Mouse (Mus musculus): ENCODE measurements around the gene Csrp1. TPM values are rescaled to one million over a fixed set of nuclear protein-coding genes. Genes with fewer than 3 reads are reported as not detected.

Csrp1 gene
- polyA plus RNA-seq, 1 experiment, result 717 TPM

DNA sequence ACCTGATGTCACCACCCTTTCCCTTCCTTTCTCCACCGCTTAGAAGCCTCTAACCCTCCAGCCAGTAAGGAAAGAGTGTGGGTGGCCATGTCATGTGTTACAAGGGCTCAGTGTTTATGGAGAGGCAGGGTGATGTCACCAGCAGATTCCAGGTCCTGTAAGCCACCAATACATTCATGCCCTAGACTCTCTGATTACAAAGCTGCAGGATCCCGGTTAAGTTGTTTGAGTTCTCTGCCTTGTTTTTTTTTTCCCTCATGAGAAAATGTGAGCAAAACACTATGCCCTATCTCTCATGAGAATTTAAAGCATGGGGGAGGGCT, 44.3 kb downstream of the Csrp1 start:
- Histone ChIP-seq H3K4me1 (ENCODE audit: control insufficient read depth, insufficient read depth, low read length) (peaks cover 8% of the 10 kb centered on the region), H3K4me3 (replicated peaks; ENCODE audit: extremely low read depth, low read depth, low read length) (no peak overlapping the region)
- WGBS, result 57% methylated on average over 2 of the region's 2 CpGs
- TF ChIP-seq CTCF (IDR thresholded peaks at IDR 0.05; ENCODE audit: insufficient read depth, low read length), result no peak
- TF ChIP-seq POLR2A (IDR thresholded peaks at IDR 0.05; ENCODE audit: borderline replicate concordance, extremely low read depth, low read depth, low read length), result no peak
- DNase-seq, result no peak

DNA sequence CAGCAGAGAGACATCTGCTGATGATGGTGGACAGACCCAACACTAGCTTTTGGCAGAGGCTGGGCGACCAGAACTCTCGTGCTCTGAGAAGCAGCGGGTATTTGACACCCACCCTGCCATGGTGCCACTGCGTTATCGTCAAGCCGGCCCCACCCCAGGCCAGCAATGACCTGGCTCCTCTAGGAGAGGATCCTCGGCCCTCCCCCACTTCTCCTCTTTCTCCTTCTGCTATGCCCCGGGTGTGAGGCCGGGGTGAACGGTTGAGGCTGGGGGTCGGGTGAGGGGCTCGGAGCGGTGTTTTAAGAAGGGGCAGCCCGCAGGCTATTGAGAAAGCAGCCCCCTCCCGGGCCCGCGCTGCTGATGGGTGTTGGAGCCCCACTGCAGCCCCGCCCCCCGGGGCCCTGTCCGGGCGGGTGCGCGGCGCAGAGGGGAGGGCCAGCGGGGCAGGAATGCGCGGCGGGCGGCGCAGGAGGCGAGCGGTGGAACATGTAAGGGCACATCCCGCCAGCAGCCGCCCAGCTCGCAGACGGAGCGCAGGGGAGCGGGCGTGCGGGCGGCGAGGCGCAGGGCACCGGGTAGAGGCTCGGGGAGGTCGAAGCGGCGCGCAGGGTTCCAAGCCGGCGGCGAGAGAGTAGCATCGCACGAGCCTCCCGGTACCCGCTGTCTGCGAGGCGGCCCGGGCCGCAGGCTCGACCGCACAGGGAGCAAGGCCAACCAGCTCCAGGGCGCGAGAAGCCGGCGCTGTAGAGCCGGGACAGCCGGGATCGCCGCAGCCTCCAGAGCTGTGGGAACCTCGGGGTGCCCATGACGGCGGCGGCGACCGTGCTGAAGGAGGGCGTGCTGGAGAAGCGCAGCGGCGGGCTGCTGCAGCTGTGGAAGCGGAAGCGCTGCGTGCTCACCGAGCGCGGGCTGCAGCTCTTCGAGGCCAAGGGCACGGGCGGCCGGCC, 46.1 kb downstream of the Csrp1 start, which contains the start of gene Phlda3:
Gene Phlda3, plus strand, starts transcription at position 475 of the 947 bp plus-strand sequence.
- TF ChIP-seq CTCF (IDR thresholded peaks at IDR 0.05; ENCODE audit: insufficient read depth, low read length) (no peak), POLR2A (IDR thresholded peaks at IDR 0.05; ENCODE audit: borderline replicate concordance, extremely low read depth, low read depth, low read length) (peak; percentile 80)
- Histone ChIP-seq H3K4me1 (ENCODE audit: control insufficient read depth, insufficient read depth, low read length) (peaks cover 15% of the 10 kb centered on the region), H3K4me3 (replicated peaks; ENCODE audit: extremely low read depth, low read depth, low read length) (peak within 1 kb of the TSS; percentile 91)
- peak; percentile 74 for DNase-seq
- WGBS, result 1% methylated on average over 90 of the region's 90 CpGs

DNA sequence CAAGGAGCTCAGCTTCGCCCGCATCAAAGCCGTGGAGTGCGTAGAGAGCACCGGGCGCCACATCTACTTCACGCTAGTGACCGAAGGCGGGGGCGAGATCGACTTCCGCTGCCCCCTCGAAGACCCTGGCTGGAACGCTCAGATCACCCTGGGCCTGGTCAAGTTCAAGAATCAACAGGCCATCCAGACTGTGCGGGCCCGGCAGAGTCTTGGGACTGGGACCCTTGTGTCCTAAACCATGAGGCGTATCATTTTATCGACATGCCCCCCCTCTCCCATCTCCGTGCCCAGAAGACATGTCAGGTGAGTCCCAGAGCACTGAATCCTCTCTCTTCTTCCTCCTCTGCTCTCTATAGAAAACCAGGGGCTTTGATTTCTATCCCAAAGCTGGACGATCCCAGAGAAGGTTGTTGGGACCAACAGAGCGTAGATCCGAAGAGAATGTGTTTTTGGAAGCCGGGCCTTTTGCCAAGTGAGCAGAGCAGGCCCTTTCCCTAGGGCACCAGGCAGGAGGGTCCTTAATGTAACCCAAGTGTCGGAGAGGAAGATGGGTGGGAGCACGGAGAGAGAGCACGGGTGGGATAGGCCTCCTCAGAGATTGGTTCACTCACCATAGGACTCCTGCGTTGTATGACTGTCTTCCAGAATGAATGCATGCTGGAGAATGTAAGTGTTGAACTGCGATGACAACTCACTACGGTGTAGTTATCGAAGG, 46.9 kb downstream of the Csrp1 start:
- 10% methylated on average over 30 of the region's 30 CpGs for WGBS
- TF ChIP-seq CTCF (IDR thresholded peaks at IDR 0.05; ENCODE audit: insufficient read depth, low read length), result no peak
- no peak for TF ChIP-seq POLR2A (IDR thresholded peaks at IDR 0.05; ENCODE audit: borderline replicate concordance, extremely low read depth, low read depth, low read length)
- H3K4me1 ChIP-seq (ENCODE audit: control insufficient read depth, insufficient read depth, low read length), result peaks cover 15% of the 10 kb centered on the region
- DNase-seq, result no peak
- H3K4me3 ChIP-seq (replicated peaks; ENCODE audit: extremely low read depth, low read depth, low read length), result peak overlapping the region; percentile 91

DNA sequence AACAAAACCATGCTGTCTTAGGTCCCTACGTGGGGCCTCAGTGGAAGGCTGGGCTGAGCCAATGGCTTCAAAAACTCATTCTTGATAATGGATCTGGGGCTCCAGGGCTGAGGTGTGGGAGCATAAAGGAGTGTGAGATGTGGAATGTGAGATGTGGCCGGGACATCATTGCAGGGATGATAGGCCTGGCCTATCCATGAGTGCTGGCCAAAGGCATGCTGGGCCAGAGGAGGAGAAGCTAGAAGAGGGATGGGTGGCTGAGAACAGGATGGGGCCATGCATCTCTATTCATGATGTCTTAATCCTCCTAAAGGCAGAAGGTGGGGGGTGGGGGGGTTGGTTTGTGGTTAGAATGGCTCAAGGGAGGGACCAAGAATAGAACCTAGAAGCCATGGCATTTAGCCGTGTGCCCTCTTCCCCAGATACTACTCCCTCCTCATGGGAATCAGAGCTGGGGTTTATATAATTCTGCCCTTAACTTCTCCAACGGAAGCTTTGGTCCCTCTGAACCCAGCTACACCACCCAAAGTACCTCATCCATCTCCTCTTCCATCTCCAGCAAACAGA, 47.5 kb downstream of the Csrp1 start:
- WGBS, result 50% methylated on average over 4 of the region's 4 CpGs
- no peak for DNase-seq
- H3K4me3 ChIP-seq (replicated peaks; ENCODE audit: extremely low read depth, low read depth, low read length), result peak overlapping the region; percentile 91
- no peak for TF ChIP-seq CTCF (IDR thresholded peaks at IDR 0.05; ENCODE audit: insufficient read depth, low read length)
- no peak for TF ChIP-seq POLR2A (IDR thresholded peaks at IDR 0.05; ENCODE audit: borderline replicate concordance, extremely low read depth, low read depth, low read length)
- H3K4me1 ChIP-seq (ENCODE audit: control insufficient read depth, insufficient read depth, low read length), result peaks cover 15% of the 10 kb centered on the region

DNA sequence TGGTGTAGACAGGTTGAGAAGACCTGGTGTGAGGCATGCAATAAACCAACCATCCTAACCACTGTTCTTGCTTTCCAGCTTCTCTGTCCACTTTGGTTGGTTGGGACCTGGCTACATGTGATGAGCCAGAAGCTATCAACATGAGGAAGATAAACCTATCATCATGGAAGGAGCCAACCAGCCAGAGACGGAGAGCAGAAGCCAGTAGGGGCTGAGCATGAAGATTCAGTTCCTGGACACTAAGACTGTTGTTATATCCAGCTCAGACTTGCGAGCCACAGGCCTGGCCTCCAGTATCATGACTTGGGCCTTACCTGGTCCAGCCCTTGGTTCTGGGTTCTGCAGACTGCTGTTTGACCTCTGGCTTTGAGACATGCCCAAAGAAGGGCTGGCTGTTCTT, 48.5 kb downstream of the Csrp1 start:
- Histone ChIP-seq H3K4me3 (replicated peaks; ENCODE audit: extremely low read depth, low read depth, low read length) (no peak overlapping the region), H3K4me1 (ENCODE audit: control insufficient read depth, insufficient read depth, low read length) (peaks cover 15% of the 10 kb centered on the region)
- TF ChIP-seq CTCF (IDR thresholded peaks at IDR 0.05; ENCODE audit: insufficient read depth, low read length) (no peak), POLR2A (IDR thresholded peaks at IDR 0.05; ENCODE audit: borderline replicate concordance, extremely low read depth, low read depth, low read length) (no peak)
- WGBS, result 70% methylated on average over 2 of the region's 2 CpGs
- no peak for DNase-seq

DNA sequence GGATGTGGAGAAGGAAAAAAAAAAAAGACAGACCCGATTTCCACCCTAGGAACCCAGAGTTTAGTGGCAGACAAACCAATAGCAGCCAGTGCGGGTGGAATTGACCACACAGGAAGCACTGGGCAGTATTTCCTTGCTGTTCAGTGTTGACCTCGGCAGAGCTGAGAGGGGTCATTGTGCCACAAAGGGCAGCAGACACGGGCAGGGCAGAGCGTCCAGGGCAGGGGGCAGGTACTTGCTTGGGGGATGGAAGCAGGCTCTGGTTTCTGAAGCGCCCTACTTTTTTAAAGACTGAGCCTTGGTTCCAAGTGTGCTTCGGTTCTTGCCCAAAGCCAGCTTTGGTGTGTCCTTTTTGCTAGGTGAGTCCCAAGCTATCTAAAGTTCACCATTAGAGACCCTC, 50.4 kb downstream of the Csrp1 start:
- no peak overlapping the region for H3K4me3 ChIP-seq (replicated peaks; ENCODE audit: extremely low read depth, low read depth, low read length)
- 51% methylated on average over 7 of the region's 7 CpGs for WGBS
- peaks cover 15% of the 10 kb centered on the region for H3K4me1 ChIP-seq (ENCODE audit: control insufficient read depth, insufficient read depth, low read length)
- no peak for DNase-seq
- TF ChIP-seq POLR2A (IDR thresholded peaks at IDR 0.05; ENCODE audit: borderline replicate concordance, extremely low read depth, low read depth, low read length), result no peak
- TF ChIP-seq CTCF (IDR thresholded peaks at IDR 0.05; ENCODE audit: insufficient read depth, low read length), result no peak

DNA sequence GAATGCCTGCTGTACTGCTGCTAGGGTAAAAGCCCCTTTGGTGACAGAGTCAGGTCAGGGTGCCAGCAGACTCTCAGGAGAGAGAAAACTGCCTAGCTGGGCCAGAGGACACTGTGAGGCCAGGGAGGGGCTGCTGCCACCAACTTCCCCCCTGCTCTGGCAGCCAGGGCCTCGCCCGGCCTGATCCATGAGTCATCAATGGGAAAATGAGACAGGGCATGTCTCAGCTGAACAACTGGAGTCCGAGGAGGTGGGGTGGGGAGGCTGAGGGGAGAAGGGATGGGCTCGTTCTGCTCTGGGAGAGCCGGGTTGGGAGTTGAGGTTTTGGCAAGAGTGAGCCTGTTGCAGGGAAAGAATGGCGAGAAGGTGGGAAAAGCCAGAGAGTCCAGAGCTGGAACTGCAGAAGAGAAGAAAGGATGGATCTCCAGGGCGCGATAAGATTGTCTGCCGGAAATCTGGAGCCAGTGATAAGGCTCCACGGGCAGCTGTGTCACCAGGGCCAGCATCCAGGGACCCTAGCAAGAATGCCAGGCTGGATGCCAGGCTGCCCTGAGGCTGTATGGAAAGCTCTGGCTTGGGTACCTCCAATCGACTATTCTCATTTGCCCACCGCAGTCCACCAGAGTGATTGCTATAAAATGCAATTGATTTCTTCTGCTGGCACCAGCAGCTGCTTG, 51.2 kb downstream of the Csrp1 start:
- WGBS, result 32% methylated on average over 12 of the region's 12 CpGs
- H3K4me1 ChIP-seq (ENCODE audit: control insufficient read depth, insufficient read depth, low read length), result peaks cover 12% of the 10 kb centered on the region
- TF ChIP-seq POLR2A (IDR thresholded peaks at IDR 0.05; ENCODE audit: borderline replicate concordance, extremely low read depth, low read depth, low read length), result no peak
- TF ChIP-seq CTCF (IDR thresholded peaks at IDR 0.05; ENCODE audit: insufficient read depth, low read length), result no peak
- no peak overlapping the region for H3K4me3 ChIP-seq (replicated peaks; ENCODE audit: extremely low read depth, low read depth, low read length)
- no peak for DNase-seq

DNA sequence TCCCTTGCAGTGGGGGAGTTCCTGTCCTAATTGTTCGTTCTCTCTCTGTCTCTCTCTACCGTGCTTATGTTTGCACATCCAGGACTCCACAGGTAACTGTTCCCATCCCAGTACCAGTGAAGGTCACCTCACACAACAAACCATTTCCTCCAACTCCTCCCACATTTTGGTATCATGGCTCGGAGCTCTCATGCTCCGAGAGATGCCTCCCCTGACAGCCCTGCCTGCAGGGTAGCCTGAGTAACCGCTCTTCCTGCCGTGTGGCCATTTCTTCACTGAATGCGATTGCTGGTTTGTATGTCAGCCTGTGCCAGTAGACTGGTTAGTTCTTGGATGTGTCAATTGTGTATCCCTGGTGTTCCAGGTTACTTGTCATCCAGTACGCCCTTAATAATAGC, 51.7 kb downstream of the Csrp1 start:
- no peak for DNase-seq
- TF ChIP-seq CTCF (IDR thresholded peaks at IDR 0.05; ENCODE audit: insufficient read depth, low read length) (no peak), POLR2A (IDR thresholded peaks at IDR 0.05; ENCODE audit: borderline replicate concordance, extremely low read depth, low read depth, low read length) (no peak)
- Histone ChIP-seq H3K4me1 (ENCODE audit: control insufficient read depth, insufficient read depth, low read length) (peaks cover 16% of the 10 kb centered on the region), H3K4me3 (replicated peaks; ENCODE audit: extremely low read depth, low read depth, low read length) (no peak overlapping the region)
- 65% methylated on average over 8 of the region's 8 CpGs for WGBS

DNA sequence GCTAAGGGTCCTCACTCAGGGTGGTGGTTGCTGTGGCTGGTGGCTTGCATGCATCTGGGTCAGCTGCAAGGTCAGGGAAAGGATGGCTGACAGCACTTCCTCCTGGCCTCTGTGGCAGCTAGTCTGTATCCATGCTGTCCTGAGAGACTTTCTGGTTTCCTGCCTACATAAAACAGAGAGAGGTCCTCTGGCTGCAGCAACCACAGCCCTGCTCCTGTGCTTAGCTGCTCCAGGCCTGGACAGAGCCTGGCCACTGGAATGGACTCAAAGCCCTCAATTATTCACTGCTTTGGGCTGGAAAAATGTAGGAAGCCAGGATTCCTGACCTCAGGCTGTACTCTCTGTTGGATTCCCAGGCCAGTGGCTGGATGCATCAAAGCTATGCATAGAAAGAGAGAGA, 56.7 kb downstream of the Csrp1 start:
- H3K4me1 ChIP-seq (ENCODE audit: control insufficient read depth, insufficient read depth, low read length), result peaks cover 14% of the 10 kb centered on the region
- no peak for TF ChIP-seq POLR2A (IDR thresholded peaks at IDR 0.05; ENCODE audit: borderline replicate concordance, extremely low read depth, low read depth, low read length)
- no peak for DNase-seq
- no peak overlapping the region for H3K4me3 ChIP-seq (replicated peaks; ENCODE audit: extremely low read depth, low read depth, low read length)
